Mouse (Mus musculus) retina, postnatal 7 days (tissue): ENCODE data around the gene Ppp2r3c.
"Not testable (repeated sequence)": the region's sequence is repeated elsewhere in the genome, so short reads cannot be mapped to it uniquely, and the experiment has no call there.

Experiments used
- DNase-seq: peaks from one replicate; pipeline ENCODE4 v3.0.0-alpha.2; 2012; ENCODE audit warnings: low read depth, low spot score

Ppp2r3c gene

GRCm38 (mm10) chr12:55272243-55272642 lies 30.6 kb downstream of the Ppp2r3c start:
- no peak for DNase-seq

GRCm38 (mm10) chr12:55263385-55263784 lies 39.4 kb downstream of the Ppp2r3c start:
- not testable (repeated sequence) for DNase-seq

GRCm38 (mm10) chr12:55261950-55262349 lies 40.8 kb downstream of the Ppp2r3c start:
- DNase-seq, result not testable (repeated sequence)

- not testable (repeated sequence) for DNase-seq
Observed at GRCm38 (mm10) chr12:55242243-55242642, 60.6 kb downstream of the Ppp2r3c start.

GRCm38 (mm10) chr12:55230520-55230861 lies 72.3 kb downstream of the Ppp2r3c start:
- DNase-seq, result not testable (repeated sequence)

- not testable (repeated sequence) for DNase-seq
Observed at GRCm38 (mm10) chr12:55229626-55230519, 72.9 kb downstream of the Ppp2r3c start, which contains the start of gene Srp54c. Srp54c (plus strand) TSS chr12:55230168.
